Mouse (Mus musculus): ENCODE data around the gene Bcas2. TPM values are rescaled to one million over a fixed set of nuclear protein-coding genes. Genes with fewer than 3 reads are reported as not detected.
"Not testable (repeated sequence)": the region's sequence is repeated elsewhere in the genome, so short reads cannot be mapped to it uniquely, and the experiment has no call there.

Gene Bcas2
- polyA plus RNA-seq, 1 experiment from 2014 or later: 247 TPM

- Histone ChIP-seq H3K9ac (replicated peaks) (no peak overlapping the region), H3K36me3 (no peaks in the 10 kb centered on the region), H3K4me3 (no peak overlapping the region), H3K4me1 (no peaks in the 10 kb centered on the region), H3K9me3 (no peaks in the 10 kb centered on the region), H3K4me2 (replicated peaks) (no peak overlapping the region), H3K27ac (replicated peaks) (no peak overlapping the region), H3K27me3 (no peaks in the 10 kb centered on the region)
- no peak for ATAC-seq (replicated peaks)
- WGBS: 91% methylated on average over 3 of the region's 3 CpGs
Measured at GRCm38 (mm10) chr3:103204445-103204844, 33.0 kb downstream of the Bcas2 start.

GRCm38 (mm10) chr3:103206393-103206792, 34.9 kb downstream of the Bcas2 start:
- WGBS: 92% methylated on average over 6 of the region's 6 CpGs

GRCm38 (mm10) chr3:103207749-103208148, 36.3 kb downstream of the Bcas2 start:
- Histone ChIP-seq H3K27ac (replicated peaks) (no peak overlapping the region), H3K9me3 (no peaks in the 10 kb centered on the region), H3K4me2 (replicated peaks) (no peak overlapping the region), H3K27me3 (no peaks in the 10 kb centered on the region), H3K4me1 (no peaks in the 10 kb centered on the region), H3K9ac (replicated peaks) (no peak overlapping the region), H3K36me3 (no peaks in the 10 kb centered on the region), H3K4me3 (no peak overlapping the region)
- 14% methylated on average over 5 of the region's 5 CpGs for WGBS
- ATAC-seq (replicated peaks): no peak

More at GRCm38 (mm10) chr3:103206393-103206792, 34.9 kb downstream of the Bcas2 start:
- ATAC-seq (replicated peaks): no peak
- no peak overlapping the region for H3K9ac ChIP-seq (replicated peaks)
- no peaks in the 10 kb centered on the region for H3K27me3 ChIP-seq
- no peak overlapping the region for H3K4me2 ChIP-seq (replicated peaks)
- H3K36me3 ChIP-seq: no peaks in the 10 kb centered on the region
- no peak overlapping the region for H3K4me3 ChIP-seq
- H3K4me1 ChIP-seq: no peaks in the 10 kb centered on the region
- no peaks in the 10 kb centered on the region for H3K9me3 ChIP-seq
- H3K27ac ChIP-seq (replicated peaks): no peak overlapping the region

DNA sequence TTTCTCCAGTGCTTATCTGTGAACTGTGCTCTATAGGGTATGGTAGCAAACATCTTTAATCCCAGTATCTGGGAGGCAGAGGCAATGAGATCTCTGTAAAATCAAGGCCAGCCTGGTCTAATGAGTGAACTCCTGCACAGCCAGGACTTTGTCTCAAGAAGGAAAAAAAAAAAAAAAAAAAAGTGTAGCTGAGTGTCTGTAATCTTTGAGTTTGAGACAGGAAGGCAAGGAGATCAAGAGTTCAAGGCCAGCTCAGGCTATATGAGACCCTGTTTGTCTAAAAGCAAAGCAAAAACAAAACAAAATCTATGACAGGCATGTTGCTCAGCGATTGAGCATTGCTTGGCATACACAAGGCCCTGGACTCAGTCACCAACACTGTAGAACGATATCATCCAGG, 36.8 kb downstream of the Bcas2 start:
- no peak overlapping the region for H3K27ac ChIP-seq (replicated peaks)
- 78% methylated on average over 2 of the region's 2 CpGs for WGBS
- H3K9me3 ChIP-seq: no peaks in the 10 kb centered on the region
- no peak overlapping the region for H3K4me2 ChIP-seq (replicated peaks)
- no peaks in the 10 kb centered on the region for H3K36me3 ChIP-seq
- H3K4me3 ChIP-seq: no peak overlapping the region
- ATAC-seq (replicated peaks): no peak
- H3K9ac ChIP-seq (replicated peaks): no peak overlapping the region
- no peaks in the 10 kb centered on the region for H3K4me1 ChIP-seq
- no peaks in the 10 kb centered on the region for H3K27me3 ChIP-seq

DNA sequence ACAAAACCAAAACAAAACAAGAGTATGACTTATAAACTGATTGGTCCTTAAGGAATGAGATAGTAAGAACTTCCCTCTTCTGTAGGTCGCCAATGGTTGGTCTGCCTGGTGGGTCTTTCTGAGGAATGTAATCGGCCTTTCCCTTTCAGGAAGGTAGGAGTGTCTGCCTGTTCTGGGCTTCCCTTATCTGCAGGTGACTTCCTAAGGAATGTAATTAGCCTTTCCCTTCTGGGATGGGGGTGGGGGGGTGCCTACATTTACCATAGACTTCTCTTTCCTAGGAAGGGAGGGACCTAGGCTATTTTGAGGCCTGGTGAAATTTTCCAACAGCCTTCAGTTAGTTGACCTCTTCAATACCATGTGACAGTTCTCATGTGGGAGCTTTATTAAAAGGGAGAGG, 39.6 kb downstream of the Bcas2 start:
- H3K27me3 ChIP-seq: no peaks in the 10 kb centered on the region
- H3K36me3 ChIP-seq: no peaks in the 10 kb centered on the region
- H3K27ac ChIP-seq (replicated peaks): no peak overlapping the region
- H3K4me2 ChIP-seq (replicated peaks): no peak overlapping the region
- no peak overlapping the region for H3K4me3 ChIP-seq
- WGBS: 91% methylated on average over 2 of the region's 2 CpGs
- ATAC-seq (replicated peaks): no peak
- no peak overlapping the region for H3K9ac ChIP-seq (replicated peaks)
- H3K9me3 ChIP-seq: no peaks in the 10 kb centered on the region
- no peaks in the 10 kb centered on the region for H3K4me1 ChIP-seq

DNA sequence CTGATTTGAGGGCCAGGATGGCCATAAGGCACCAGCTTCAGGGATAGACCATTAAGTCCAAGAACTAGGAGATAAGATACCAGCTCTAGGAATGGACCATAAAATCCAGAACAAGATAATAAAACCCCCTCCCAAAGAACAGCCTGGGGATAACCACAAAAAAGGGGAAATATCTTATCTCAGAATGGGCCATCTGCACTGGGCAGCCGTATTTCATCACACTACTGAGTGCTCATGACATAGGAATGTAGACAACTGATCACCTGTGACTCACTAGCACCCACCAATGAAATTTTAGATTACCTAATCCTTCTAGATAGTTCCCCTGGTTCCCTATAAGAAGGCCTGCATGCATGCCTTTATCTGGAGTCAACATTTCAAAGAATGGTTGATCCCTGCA, 40.7 kb downstream of the Bcas2 start:
- ATAC-seq (replicated peaks): no peak
- H3K27me3 ChIP-seq: no peaks in the 10 kb centered on the region
- no peak overlapping the region for H3K9ac ChIP-seq (replicated peaks)
- 90% methylated on average over 1 of the region's 1 CpGs for WGBS
- no peaks in the 10 kb centered on the region for H3K36me3 ChIP-seq
- H3K4me3 ChIP-seq: no peak overlapping the region
- no peak overlapping the region for H3K27ac ChIP-seq (replicated peaks)
- H3K9me3 ChIP-seq: no peaks in the 10 kb centered on the region
- no peak overlapping the region for H3K4me2 ChIP-seq (replicated peaks)
- H3K4me1 ChIP-seq: no peaks in the 10 kb centered on the region

DNA sequence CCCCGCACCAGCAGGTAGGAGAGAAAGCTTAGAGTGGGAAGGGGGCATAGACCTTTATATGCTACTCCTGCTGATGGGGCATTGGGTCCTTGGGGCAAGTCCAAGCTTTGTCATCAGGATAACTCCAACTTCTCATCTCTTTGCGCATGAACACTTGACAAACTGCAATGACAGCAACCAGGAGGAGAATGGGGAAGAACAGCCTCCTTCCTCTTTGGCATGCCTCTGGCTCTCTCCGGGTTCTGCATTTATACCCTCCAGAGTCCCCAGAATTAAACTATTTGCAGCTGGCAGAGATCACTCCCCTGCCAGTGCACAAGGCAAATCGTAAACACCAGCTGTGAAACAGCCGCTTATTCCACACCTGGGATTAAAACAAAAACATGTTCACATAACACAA, 42.1 kb downstream of the Bcas2 start:
- WGBS: 84% methylated on average over 5 of the region's 5 CpGs
- Histone ChIP-seq H3K36me3 (no peaks in the 10 kb centered on the region), H3K4me1 (no peaks in the 10 kb centered on the region), H3K9me3 (no peaks in the 10 kb centered on the region), H3K27ac (replicated peaks) (no peak overlapping the region), H3K4me3 (no peak overlapping the region), H3K4me2 (replicated peaks) (no peak overlapping the region), H3K27me3 (no peaks in the 10 kb centered on the region), H3K9ac (replicated peaks) (no peak overlapping the region)
- ATAC-seq (replicated peaks): no peak

DNA sequence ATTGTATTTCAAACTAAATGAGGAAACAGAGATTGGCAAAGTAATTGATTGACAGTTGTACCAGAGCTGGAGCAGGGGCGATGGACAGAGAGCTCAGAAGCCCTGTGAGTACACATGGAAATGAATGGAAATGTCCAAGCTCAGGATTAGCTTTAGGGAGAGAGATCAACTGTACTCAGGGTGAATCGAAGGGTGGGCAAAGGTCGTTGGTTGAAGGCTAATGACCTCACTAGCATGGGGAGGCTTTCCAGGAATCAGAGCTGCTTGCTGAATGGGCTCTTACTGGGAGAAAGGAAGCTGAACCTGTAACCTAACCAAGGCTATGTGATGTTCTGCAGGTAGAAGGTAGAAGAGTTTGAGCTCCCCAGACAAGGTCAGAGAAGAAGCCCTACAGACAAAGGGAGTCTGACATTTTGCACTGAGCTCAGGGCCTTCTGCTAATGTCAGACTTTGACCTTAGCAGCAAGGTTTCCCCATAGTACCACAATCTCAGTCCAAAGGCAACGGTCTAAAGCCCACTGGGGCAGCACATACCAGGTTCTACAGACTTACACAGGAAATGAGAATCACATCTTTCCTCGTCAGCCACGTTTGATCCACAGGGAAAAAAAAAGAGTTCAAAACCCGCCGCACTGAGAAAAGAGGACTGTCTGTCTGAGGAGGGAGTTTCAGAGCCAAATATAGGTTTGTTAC, 43.3 kb downstream of the Bcas2 start:
- no peak overlapping the region for H3K4me2 ChIP-seq (replicated peaks)
- no peaks in the 10 kb centered on the region for H3K36me3 ChIP-seq
- WGBS: 89% methylated on average over 8 of the region's 8 CpGs
- H3K27me3 ChIP-seq: no peaks in the 10 kb centered on the region
- no peaks in the 10 kb centered on the region for H3K4me1 ChIP-seq
- H3K27ac ChIP-seq (replicated peaks): no peak overlapping the region
- no peak for ATAC-seq (replicated peaks)
- no peak overlapping the region for H3K4me3 ChIP-seq
- H3K9ac ChIP-seq (replicated peaks): no peak overlapping the region
- H3K9me3 ChIP-seq: no peaks in the 10 kb centered on the region

DNA sequence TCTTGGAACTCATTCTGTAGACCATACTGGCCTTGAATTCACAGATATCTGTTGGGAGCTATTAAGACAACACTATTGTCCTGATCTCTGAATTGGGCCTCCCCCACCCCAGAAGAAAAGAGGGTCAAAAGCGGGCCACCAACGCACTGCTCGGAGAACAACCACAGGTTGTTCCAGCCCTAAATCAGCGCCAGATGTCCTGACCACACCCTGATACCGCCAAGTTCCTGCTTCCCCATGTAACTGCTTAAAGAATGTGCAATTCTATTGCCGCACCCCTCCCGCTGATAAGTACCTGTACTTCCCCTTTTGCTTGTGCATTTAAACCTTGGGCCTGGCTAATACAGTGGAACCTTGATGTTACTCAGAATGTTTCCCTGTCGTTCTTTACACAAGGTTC, 43.9 kb downstream of the Bcas2 start:
- not testable (repeated sequence) for H3K27me3 ChIP-seq; H3K4me1 ChIP-seq; H3K9me3 ChIP-seq; H3K4me2 ChIP-seq (replicated peaks); H3K36me3 ChIP-seq; ATAC-seq (replicated peaks); H3K4me3 ChIP-seq; H3K9ac ChIP-seq (replicated peaks); H3K27ac ChIP-seq (replicated peaks)
- 94% methylated on average over 8 of the region's 8 CpGs for WGBS

- no peak; the same call in 1 of the 2 replicates for ATAC-seq (replicated peaks)
Measured at GRCm38 (mm10) chr3:103221435-103221834, 50.0 kb downstream of the Bcas2 start.

GRCm38 (mm10) chr3:103223752-103224151, 52.3 kb downstream of the Bcas2 start:
- H3K4me1 ChIP-seq: no peaks in the 10 kb centered on the region
- no peaks in the 10 kb centered on the region for H3K36me3 ChIP-seq
- no peak overlapping the region for H3K4me2 ChIP-seq (replicated peaks)
- ATAC-seq (replicated peaks): no peak
- peaks cover 14% of the 10 kb centered on the region for H3K9me3 ChIP-seq
- no peak overlapping the region for H3K4me3 ChIP-seq
- no peaks in the 10 kb centered on the region for H3K27me3 ChIP-seq
- H3K9ac ChIP-seq (replicated peaks): no peak overlapping the region
- WGBS: 55% methylated on average over 4 of the region's 4 CpGs
- no peak overlapping the region for H3K27ac ChIP-seq (replicated peaks)

More at GRCm38 (mm10) chr3:103221435-103221834, 50.0 kb downstream of the Bcas2 start:
- 47% methylated on average over 2 of the region's 2 CpGs for WGBS
- Histone ChIP-seq H3K27ac (replicated peaks) (no peak overlapping the region), H3K9ac (replicated peaks) (no peak overlapping the region), H3K27me3 (no peaks in the 10 kb centered on the region), H3K36me3 (no peaks in the 10 kb centered on the region), H3K4me1 (no peaks in the 10 kb centered on the region), H3K4me3 (no peak overlapping the region), H3K4me2 (replicated peaks) (no peak overlapping the region), H3K9me3 (no peaks in the 10 kb centered on the region)

DNA sequence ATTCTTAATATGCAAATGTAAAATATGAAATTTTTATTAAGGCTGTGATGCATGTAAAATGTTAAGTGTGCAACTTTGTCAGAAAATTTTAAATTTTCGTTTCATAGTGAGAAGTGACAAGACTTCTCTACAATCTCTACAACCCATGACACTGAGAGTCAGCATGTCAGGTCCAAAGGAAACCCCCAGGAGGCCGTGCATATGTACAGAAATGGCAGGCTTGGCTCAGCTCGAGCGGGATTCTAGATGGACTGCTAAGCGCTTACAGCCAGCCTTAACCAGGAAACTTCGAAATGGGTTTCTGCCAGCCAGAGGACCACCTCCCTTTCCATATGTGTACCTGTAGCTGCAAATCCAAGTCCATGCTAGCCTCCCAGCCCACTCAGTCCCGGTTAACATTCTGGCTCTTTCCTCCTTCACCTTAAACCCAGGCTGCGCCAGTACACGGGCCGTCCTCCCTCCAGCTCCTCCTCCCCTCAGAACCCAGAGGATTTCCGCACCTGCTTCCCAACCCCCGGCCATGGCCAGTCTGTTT, 52.8 kb downstream of the Bcas2 start:
- Histone ChIP-seq H3K27me3 (no peaks in the 10 kb centered on the region), H3K4me2 (replicated peaks) (no peak overlapping the region), H3K4me3 (no peak overlapping the region), H3K9me3 (peaks cover 14% of the 10 kb centered on the region), H3K27ac (replicated peaks) (no peak overlapping the region), H3K36me3 (no peaks in the 10 kb centered on the region), H3K4me1 (no peaks in the 10 kb centered on the region), H3K9ac (replicated peaks) (no peak overlapping the region)
- WGBS: 89% methylated on average over 12 of the region's 12 CpGs
- no peak for ATAC-seq (replicated peaks)

DNA sequence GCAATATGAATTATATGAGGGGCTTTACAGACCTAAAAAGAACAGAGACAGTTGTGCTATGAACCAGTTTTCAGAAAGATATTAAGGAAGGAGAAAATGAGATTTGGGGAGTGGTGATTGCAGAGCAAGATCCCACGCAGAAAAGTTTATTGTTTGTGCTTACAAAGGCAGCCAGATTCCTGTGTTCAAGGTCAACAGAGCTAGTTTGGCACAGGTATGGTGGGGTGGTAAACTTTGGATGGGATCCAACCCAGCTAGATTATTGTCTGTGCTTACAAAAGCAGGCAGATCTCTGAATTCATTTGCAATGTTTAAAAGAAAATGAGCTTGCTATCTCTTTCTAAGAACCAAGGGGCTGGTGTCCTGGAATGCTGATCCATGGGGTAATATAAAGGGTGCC, 56.3 kb downstream of the Bcas2 start:
- Histone ChIP-seq H3K36me3 (no peaks in the 10 kb centered on the region), H3K27ac (replicated peaks) (no peak overlapping the region), H3K27me3 (no peaks in the 10 kb centered on the region), H3K4me3 (no peak overlapping the region), H3K4me1 (no peaks in the 10 kb centered on the region), H3K4me2 (replicated peaks) (no peak overlapping the region), H3K9ac (replicated peaks) (no peak overlapping the region), H3K9me3 (peaks cover 14% of the 10 kb centered on the region)
- no peak for ATAC-seq (replicated peaks)
- WGBS: 88% methylated on average over 1 of the region's 1 CpGs

Data from forebrain, embryonic 15.5 days (tissue).